Mouse (Mus musculus): Measurements from ENCODE around the gene Ttll5. TPM values are rescaled to one million over a fixed set of nuclear protein-coding genes. Genes with fewer than 3 reads are reported as not detected.

Ttll5 gene
- total RNA-seq, 2 experiments from 2014 or later, result 7.2 to 9.5 TPM

DNA sequence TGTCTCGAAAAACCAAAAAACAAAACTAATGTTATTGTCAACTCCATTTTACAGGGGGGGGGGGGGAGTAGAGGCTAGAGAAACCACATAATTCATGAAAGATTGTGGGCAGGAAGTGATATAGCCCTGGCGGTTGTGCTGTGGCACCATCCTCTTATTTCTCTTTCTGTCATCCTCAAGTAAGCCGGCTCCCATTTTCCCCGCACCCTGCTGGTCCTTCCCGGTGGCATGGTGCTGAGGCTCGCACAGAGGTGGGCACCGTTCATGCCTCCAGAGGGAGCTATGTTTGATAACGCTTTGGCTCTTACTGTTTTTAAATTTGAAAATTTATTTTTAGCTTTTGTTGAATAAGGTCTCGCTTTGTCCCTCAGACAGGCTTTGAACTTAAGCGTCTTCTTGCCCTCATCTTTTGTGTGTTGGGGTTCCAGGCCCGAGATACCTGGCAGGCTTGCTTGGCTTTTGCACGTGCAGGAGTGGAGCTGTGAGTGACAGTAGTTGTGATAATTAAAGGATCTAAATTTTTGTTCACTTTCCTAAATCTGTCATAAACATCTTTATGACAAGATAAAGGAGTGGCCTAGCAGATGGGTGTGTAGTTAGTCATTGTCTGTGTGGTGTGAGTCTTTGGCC is 15.0 kb downstream of the Ttll5 start:
- no peak for ATAC-seq (ENCODE audit: poor library complexity, severe bottlenecking)

DNA sequence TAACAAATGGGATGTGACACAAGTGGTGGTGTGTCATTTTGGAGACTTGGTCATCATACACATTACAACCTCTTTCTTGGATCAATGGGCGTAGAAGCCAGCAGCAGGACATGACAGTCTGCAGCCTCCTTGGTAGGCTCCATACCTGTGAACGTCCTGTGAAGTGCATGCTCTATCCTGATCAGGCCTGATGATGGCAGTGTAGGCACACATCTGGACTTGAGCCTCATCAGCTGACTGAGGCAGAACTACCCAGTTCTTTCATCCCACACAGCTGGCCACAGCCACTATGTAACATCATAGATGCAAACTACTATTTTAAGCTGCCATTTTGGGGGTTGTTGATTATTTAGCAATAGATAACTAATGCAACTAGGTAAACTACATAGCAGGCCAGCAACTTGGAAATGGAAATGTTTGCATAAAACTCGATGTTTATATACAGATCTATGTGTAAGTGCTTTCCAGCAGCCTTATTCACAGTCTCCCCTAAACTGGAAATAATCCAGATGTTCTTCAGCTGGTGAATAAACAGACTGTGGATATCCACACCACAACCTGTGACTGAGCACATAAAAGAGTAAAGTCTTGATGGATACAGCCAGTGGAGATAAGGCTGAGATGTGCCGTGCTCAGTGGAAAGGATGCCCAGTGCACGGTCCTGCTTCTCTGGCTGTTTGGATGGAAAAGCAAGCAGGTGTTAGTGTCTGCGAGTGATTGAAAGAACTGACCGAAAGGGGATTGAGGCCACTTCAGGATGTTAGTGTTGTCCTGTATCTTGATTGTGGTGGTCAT is 23.9 kb downstream of the Ttll5 start:
- peak; percentile 52 for ATAC-seq (ENCODE audit: poor library complexity, severe bottlenecking)

DNA sequence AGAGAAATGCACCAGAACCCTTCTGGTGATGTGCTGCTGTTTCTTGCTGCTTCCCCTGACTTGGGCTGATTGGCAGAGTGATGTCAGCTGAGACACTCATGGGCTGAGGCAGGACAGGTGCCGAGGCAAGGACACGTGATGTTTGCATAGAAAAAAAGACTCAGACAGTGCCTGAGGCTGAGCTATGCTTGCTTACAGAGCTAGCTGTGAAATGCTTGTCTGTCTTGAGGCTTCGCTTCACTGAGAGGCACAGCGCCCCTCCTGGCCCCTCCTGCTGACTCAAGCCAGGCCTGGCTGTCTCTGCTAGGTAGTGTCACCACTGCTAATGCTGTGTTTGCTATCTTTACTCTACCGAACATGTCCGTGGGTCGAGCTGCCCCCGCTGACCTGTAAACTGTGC is 26.2 kb downstream of the Ttll5 start:
- no peak for ATAC-seq (ENCODE audit: poor library complexity, severe bottlenecking)

DNA sequence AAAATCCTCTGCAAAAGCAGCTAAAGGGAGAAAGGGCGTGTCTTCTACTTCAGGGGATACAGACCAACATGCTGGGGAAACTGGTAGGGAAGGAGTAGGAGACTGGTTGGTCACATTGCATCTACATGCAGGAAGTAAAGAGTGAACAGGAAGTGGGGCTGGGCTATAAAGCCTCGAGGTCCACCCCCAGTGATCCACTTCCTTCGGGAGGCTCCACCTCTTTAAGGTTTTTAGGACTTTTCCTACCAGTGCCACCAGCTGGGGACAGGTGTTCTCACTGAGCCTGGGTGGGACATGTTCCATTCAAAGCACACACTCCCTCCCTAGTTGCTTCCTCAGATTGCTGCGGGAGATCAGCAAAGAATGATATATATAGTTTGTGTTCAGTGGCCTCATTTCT is 29.4 kb downstream of the Ttll5 start:
- no peak for ATAC-seq (ENCODE audit: poor library complexity, severe bottlenecking)

DNA sequence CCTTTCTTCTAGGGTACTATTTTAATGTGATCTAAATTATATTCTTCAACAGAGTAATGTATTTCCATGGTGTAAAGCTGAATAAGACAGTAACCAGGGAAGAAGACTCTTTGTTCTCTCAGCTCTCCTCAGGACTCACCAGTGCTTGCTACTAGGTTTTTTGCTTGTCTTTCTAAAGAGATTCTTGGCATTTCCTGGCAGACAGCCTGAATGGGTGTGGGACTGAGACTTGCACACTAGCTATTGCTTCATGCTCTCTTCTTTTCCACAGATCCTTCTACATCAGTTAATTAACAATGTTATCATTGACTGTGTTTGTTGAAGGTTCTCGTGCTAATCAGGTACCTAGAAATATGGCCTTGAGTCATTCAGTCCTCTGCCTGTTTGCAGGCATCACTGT is 29.8 kb downstream of the Ttll5 start:
- no peak for ATAC-seq (ENCODE audit: poor library complexity, severe bottlenecking)

DNA sequence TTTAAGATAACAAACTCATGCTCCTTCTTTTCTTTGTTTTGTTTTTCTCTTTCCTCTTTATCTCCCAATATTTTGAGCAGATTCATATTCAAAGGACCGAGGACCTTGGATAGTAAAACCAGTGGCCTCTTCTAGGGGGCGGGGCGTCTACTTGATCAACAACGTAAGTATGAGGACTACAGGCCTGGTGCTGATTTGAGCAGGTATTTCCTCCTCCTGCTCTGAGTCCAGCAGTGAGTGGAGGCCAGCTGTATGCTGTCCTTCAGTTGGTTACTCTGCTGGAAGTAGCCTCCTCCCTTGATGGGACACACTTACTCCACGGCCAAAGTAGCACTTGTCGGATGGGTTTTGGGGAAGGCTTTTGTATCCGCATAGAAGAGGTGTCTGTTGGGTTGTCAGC is 32.8 kb downstream of the Ttll5 start:
- no peak for ATAC-seq (ENCODE audit: poor library complexity, severe bottlenecking)

DNA sequence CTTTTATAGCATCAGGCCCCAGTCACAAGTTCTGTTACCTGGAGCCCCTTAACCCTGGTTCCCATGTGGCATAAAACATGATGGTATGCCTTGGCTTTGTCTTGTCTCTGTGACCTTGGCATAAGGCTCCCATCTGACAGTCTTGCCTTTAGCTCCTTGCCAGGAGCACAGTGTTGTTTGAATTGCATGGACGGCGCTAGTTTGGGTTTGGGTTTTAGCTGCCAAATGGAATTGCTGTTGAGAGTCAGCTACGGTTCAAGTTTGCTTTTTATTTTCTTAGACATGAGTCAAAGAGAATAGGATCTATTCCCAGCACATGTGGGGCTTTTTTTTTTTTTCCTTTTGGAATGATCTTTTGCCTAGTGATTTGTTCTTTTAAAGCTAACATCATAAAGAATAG is 34.7 kb downstream of the Ttll5 start:
- no peak for ATAC-seq (ENCODE audit: poor library complexity, severe bottlenecking)

DNA sequence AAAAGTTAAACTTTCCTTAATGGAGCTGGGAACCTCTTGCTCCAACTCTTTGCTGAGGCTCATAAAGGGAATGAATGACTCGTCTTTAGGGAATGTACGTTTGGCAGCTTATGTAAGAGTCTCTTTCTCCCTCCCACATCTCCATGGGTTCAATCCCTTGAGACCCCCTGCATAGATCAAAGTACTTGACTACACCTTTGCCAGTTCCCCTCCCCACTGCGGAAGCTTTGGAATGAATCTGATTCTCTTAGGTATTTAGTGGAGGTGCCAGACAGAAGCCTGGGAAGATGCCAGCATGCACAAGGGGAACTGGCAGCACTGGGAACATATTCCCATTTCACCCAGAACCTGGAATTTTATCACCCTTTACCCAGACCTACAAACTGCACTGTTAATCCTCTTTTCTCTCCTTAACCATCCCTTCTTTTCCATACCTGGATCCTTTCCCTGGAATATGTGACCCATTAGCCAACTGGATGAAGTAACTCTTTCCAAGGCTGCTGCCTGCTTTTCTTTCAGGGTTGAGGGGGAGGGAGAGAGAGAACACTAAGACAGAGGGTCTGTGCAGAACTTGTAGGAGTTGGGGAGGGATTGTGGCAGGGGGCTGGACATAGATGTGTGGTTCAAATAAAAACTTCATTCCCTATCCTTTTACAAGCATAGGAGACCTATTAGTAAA is 35.2 kb downstream of the Ttll5 start:
- ATAC-seq (ENCODE audit: poor library complexity, severe bottlenecking), result no peak

DNA sequence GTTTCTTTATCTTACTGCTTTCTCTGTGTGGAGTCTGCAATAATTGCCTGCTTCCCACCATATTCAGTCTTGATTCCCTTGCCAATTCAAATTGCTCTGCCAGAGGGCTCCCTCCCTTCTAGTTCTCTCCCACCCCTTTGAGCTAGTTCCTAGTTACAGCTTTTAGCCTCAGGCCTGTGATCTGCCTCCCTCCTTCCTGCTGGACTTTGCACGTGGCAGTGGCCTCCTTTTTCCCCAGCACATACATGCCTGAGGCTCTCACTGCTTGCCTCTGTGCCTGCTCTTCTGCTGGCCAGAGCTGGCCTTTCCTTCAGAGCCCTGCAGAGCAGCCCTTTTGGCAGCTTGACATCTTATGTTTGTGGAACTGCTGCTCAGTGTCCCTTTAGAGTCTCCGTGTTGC is 38.1 kb downstream of the Ttll5 start:
- ATAC-seq (ENCODE audit: poor library complexity, severe bottlenecking), result no peak

DNA sequence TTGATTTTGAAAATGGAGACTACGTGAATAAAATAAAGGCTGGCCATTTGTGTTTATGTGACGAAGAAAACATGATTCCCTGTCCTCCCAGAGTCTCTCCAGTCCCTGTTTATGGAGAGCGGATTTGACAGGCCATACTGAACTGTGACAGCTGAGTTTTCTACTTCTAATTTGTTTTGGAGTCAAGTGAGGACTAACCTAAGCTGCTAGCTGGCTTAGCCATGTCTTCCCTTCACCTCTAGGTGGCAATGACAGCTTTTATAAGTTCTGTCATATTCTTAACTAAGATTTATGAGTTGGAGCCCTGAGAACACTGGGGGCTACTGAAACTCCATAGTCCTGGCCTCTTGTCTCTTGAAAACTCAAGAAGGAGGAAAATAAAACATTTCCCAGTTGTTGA is 41.1 kb downstream of the Ttll5 start:
- no peak for ATAC-seq (ENCODE audit: poor library complexity, severe bottlenecking)

DNA sequence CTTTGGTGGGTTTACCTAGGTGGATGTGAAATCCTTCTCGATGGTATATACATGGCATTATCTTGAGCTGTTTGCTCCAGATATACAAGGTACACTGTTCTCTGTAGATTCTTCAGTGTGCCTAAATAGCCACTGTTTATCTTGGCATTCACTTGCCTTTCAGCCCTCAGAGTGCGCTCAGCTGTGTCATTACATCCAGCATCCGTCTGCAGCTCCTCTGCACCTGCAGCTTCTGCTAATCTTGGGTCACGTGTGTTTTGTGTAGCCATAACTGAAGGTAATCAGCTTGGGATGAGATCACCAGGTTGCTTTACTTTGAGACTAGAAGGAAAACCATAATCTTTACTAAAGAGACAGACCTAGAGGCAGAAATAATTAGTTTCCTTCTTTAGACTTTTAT is 42.2 kb downstream of the Ttll5 start:
- no peak for ATAC-seq (ENCODE audit: poor library complexity, severe bottlenecking)

DNA sequence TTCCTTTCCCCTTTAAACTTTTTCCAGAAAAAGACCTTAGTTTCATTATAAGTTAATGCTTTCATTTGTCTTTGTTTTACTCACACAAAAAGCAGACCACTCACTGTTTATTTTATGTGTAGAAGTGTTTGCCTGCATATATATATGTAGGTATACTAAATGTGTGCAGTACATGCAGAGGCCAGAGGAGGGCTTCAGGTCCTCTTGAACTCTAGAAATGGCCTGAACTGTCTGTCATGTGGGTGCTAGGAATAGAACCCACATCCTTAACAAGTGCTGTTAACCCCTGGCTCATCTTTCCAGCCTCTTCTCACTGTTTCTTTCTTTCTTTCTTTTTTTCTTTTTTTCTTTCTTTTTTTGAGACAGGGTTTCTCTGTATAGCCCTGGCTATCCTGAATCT is 42.7 kb downstream of the Ttll5 start:
- ATAC-seq (ENCODE audit: poor library complexity, severe bottlenecking), result no peak

DNA sequence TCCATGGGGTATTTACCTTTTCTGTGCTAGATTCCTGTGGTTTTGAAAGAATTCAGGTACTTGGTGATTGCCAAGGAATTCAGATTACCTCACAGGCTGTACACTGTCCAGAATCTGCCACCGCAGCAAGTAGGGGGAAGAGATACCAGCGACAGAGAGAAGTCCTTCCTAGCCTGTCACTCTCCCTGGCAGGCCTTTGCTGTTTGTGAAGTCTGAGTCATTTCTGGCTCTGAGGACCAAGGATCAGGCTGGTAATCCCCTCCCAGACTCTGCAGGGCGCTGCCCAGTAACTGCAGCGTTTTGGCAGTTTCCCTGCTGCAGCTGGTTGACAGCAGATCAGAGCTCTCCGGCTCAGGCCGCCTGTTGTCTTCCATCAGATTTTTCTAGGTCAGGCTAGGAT is 45.0 kb downstream of the Ttll5 start:
- ATAC-seq (ENCODE audit: poor library complexity, severe bottlenecking), result no peak

DNA sequence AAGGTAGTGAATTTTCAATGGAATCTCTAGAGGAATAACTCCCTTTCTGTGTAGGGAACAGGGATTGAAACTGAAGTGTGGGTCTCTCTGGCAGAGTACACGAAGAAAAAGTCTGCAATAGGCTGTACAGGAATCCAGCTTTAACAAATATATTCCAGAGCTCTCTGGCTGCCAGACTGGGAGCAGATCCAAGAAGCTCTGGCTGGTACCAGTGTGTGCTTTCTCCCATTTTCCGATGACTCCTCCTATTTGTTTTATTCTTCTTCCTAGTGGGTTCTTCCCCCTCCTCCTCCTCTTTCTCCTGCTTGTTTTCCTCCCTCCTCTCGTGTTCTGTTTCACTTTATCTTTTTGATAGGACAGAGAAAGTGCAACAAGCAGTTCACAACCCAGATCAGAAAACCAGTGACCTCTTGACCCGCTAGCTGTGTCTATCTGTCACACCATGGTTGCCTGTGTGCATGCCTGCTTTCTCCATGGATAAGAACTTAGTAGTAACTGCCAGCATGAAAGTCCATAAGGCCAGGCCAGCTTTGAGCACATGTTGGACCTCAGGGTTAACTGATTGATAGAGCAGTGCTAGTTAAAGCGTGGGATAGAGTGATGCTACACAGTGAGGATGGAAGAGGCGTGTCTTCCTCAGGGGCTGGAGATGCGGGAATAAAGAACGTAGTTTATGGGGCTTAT is 55.3 kb downstream of the Ttll5 start:
- no peak for ATAC-seq (ENCODE audit: poor library complexity, severe bottlenecking)

DNA sequence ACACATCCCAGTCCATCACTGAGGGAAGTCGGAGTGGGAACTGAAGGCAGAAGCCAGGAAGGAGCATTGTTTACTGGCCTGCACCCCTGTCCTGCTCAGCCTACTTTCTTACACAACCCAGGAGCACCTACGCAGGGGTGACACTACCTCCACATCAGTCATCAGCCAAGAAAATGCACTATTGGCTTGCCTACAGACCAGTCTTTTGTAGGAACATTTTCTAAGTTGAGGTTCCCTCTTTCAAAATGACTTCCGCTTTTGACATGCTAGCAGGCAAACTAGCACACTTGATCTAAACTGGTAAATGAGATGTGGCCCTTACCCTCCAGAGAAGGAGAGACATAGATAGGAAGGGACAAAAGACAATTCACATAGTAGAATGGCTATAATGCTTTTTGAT is 60.6 kb downstream of the Ttll5 start:
- ATAC-seq (ENCODE audit: poor library complexity, severe bottlenecking), result peak; percentile 68

DNA sequence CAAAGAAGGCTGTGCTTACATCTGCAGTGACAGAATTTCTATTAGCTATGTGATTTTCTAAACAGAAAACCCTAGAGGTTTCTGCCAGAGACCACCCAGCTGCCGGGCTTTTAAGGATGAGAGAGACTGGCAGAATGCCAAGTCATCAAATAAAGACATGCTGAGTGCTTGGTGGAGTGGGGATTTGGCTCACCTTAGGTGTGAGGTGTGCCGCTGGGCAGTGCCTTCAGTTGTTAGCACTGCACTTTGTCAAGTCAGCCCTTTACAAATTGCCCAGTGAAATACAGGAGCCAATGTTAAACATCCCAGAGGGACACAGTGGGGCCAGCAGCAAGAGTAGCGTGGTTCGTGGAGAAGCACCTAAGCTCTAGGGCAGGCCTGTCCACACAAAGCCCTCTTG is 65.6 kb downstream of the Ttll5 start:
- ATAC-seq (ENCODE audit: poor library complexity, severe bottlenecking), result no peak

DNA sequence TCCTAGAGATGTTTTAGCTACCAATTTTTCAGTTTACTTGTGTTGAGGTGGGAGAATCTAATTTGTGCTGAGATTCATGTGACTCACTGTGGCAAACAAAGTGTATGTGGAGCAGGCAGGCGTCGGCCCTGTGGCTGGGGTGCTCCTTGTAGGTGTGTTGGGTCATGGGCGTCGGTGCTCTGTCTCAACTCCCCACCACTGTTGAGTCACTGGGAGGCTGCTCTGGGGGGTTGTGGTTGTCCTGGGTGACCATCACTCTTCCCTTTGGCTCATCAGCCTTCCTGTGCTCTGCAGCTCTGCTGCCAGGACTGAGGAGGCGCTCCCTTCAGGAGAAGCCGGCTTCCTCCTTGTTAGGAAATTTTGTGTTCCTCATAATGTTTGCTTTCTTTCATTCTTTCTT is 79.5 kb downstream of the Ttll5 start:
- peak; percentile 78 for ATAC-seq (ENCODE audit: poor library complexity, severe bottlenecking)

DNA sequence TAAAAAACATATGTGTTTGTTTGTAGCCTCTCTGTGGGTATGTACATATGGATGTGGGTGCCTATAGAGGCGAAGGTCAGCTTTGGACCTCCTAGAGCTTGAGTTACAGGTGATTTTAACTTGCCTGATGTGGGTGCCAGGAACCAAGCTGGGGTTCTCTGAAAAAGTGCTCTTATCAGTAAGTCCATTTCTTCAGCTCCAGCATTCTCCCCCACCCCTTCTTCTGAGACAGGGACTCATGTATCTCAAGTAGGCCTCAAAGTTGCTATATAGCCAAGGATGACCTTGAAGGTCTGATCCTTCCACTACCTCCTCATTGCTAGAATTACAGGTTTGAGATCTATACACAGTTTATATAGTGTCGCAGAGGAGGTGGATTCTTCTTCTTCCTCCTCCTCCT is 81.2 kb downstream of the Ttll5 start:
- no peak for ATAC-seq (ENCODE audit: poor library complexity, severe bottlenecking)

DNA sequence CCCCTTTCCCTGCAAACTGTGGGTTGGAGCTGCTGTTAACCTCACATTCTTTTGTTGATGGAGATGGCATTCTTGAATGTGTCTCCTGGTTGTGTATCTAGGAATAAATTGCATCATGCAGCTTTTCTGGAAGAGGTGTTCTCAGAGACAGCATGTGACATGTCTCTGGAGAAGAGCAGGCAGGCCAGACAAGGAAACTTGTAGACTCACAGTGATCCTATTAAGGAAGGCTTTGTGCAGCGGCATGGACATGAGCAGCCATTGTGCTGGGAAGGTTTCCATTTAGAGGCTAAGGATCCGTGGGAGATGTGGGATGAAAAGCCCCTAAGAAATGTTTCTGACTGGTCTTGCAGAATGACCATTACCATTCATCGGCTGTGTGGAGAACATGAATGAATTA is 83.4 kb downstream of the Ttll5 start:
- no peak for ATAC-seq (ENCODE audit: poor library complexity, severe bottlenecking)

DNA sequence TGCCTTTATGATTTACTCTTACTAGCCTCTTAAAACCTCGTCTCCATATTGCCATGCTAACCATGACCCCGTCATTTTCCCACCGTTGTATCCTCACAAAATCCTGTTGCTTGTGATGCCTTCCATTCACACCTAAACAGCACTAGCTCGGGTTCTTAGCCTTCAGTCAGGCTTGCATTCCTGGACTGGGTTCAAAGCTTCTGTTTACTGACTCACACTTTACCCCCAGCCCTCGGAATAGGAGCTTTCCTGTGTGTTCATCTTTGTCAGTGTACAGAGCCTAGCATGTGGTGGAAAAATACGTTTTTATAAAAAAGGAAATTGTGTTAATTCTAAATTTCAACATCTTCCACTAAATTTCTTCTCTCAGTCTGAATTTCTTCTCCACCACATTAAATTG is 86.4 kb downstream of the Ttll5 start:
- ATAC-seq (ENCODE audit: poor library complexity, severe bottlenecking), result no peak

DNA sequence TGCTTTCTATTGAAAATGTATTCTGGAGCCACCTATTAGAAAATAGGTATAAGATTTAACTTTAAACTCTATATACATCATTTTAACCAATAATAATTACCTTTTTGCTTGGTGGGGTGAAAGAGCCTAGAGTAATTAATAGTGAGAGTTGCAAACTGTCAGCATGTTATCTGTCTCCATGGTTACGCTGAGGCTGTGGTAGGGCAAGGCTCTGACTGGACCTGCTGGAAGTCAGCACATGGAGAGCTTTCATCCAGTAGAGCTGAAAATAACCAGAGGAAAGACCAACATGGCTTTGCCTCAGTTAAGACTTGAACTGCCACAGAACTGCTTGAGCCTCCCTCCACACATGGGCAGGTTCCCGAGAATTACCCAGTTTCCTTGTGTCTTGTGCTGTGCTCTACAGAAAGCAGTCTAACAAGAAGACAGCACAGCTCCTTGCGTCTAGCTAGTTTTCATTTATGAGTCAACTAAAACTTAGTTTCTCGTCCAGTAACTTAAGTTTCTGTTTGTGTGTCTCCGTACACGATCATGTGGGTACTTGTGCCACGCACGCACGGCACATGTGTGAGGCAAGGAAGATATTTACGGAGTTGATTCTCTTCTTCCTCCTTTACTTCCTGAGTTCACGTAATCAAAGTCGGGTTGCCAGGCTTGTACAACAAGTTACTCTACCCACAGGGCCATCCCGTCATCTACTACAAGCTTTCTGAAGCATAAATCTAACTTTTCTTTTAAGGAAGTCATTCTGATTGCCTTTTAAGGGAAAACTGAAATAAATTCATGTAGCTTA is 88.4 kb downstream of the Ttll5 start:
- peak; percentile 51; the same call in 1 of the 2 replicates for ATAC-seq (ENCODE audit: poor library complexity, severe bottlenecking)
